Mouse (Mus musculus) mesoderm, embryonic 11.5 days (tissue): Measurements from ENCODE around the gene Rcl1.
A peak's percentile ranks its signal among the peaks of the same experiment; 100 is the strongest.

Source experiments
- DNase-seq: peaks from one replicate; pipeline ENCODE4 v3.0.0-alpha.2; 2012; ENCODE audit warnings: low read depth, low spot score

The Rcl1 gene

DNA sequence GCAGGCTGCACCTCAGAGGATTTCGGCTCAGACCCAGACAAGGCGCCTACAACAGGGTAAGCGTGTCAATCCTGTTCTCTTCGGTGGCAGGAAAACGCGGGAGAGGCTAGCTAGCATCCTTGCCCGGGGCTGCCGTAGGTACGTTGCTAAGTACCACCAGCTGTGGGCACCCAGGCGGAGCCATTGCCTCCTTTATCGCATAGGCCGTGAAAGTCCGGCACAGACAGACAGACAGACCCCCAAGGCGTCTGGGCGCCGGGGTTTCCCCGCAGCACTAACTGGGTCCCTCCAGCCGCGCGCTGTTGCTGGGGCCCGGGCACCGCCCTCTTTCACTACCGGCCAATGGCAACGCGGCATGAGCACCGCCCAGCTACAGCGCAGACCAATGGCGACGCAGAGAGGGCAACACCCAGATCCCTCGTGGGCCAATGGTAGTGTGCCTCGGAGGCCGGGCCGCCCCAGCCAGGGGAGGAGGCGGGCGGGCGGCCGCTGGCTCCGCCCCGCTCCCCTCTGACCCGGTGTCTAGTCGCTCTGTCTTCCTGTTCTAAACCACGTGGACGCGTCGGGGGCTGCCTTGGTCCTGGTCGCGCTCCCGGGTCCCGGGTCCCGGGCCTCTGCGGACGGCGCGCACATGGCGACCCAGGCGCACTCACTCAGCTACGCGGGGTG lies at the start of gene Rcl1:
Gene Rcl1, plus strand, starts transcription at position 502 of the 669 bp plus-strand sequence.
- DNase-seq = peak; percentile 98

DNA sequence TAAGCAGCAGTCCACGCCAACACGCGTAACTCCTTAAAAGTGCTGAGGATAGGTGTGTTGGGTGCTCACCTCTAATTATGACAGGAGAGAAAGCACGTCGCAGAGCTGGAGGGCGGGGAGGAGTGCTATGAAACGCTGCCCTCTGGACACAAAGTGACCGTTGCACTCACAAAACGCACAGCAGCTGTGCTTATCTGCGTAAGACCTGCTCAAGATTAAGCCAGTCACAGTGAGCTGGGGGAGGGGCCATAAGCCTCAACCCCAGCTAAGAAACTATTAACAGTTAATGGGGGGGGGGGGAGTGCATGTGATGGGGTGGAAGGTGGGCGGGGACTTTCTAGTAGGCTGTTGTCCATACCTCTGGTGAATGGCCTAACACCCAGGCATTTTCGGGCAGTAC lies 48.4 kb upstream of the Rcl1 start:
- DNase-seq = no peak

DNA sequence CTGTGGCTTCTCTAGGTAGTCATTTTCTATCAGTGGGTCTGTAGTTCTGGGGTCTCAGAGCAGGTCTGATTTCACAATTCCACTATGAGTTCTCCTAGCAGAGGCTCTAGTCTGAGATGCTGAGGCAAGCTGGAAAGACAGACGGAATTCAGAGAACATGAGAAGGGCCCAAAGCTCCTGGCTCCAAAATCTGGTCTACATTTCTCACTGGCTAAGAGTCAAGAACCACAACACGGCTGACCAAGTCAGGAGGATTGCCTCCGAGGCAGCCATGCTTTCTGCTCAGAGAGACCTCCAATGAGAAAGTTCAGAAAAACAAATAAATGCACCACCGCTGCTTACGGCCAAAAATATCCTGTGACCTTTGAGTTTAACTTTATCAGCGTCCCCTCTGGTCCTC lies 46.6 kb upstream of the Rcl1 start:
- no peak for DNase-seq

DNA sequence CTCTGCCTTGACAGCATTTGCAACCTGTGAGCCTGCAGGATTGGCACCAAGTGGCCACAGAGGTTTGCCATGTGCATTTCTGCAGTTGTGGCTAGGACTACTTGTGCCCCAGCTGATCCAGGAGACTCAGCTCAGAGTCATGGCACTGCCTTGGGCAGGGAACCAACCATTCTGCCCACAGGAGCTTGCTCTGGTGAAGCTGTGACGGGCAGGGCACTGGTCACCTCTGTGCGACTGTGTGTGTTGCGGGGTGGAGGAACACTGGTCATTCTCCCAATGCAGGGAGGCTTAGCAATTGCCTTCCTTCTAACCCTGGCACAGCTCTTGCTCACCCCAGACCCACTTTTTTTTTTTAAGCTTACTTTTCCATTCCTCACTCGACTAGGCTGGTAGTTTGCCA lies 45.7 kb upstream of the Rcl1 start:
- DNase-seq = no peak

DNA sequence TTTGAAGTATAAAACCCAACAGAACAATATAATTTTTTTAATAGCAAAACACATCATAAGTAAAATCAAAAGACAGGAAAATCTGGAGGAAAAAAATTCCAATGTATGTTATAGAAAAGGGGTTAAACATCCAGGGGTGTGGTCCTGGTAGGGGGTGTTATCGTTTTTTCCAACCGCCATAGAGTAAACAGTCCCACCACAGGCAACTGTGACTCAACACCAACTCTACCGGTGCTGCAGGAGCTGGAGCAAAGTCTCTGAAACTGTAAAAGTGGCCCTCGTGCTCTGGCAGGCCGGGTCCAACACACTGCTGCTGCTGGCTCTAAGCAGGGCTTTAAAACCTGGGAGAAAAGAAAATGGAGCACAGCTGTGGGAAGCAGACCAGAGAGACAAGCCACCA lies 42.4 kb upstream of the Rcl1 start:
- no peak for DNase-seq

DNA sequence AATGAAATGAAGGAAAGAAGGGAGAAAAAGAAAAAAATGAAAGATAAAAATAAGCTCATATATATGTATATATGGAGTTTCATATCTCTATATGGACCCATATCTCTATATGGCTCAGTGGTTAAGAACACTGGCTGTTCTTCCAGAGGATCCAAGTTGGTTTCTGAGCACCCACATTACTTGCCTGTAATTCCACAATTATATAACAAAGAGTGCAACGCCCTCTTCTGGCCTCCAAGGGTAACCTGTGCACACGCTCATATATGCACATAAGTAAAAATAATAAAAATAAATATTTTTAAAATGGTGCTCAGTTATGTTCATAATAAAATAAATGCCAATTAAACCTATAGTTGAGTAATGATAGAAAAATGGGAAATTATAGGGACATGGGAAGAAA lies 41.5 kb upstream of the Rcl1 start:
- DNase-seq = no peak

DNA sequence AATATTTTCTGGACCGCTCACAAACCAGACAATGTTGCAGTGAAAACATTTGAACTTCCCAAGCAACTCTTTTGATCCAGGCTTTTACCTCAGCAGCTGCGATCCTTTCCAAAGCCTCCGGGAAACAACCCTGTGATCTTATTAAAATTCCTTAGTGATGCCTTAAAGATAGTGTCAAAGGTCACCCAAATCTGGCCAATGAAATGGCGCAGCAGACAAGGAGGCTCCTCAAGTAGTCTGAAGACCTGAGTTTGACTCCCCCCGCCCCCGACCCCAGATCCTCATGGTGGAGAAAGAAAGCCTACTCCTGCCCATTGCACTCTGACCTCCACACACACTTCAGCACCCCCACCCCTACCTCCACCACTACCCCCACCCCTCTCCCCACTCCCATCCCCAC lies 40.9 kb upstream of the Rcl1 start:
- peak; percentile 48 for DNase-seq

DNA sequence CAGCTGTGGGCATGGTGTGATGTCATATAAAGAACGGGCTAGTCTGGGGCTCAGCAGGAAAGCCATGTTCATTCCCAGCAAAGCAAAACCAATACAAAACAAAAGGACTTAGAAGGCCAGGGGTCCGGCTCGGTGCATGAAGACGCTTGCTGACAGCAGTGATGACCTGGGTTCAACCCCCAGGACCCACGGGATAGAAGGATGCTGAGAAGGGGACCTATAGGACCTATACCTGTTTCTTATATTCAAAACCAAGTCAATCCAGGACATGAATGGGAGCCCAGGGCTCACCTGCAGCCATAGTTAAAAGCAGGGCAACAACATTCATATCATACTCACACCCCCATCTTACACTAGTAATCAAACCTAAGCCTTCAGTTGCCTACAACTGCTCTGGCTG lies 38.2 kb upstream of the Rcl1 start:
- DNase-seq = no peak

DNA sequence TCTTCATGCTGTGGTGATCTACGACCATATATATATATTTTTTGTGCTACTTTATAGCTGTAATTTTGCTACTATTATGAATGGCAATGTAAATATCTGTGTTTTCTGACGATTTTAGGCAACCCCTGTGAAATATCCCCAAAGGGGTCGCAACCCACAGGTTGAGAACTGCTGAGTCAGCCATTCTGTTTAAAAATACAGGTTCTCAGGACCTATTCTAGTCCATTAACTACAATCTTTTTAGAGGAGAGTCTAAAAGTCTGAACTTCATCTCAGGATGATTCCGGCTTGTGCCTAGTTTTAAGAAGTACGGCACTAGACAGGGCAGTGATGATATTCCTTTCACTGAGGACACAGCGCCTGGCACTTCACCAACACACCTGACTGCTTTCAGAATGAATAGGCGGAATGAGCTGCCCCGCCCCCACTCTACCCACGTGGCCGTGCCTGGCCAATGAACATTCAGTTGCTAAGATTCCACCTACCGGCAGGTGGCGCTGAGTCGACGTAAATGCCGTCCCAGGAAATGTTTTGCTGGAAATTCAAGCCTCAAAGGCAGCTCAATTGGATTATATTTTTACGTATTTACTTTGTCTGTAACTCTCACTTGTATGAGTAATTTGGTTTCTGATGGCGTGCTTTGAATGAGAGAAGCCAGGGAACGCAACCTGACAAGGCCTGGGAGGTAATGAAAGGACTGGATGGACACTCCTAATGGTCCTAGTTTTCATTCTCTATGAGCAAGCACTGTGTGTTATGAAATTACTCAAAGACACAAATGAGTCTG lies 37.4 kb upstream of the Rcl1 start:
- DNase-seq = peak; percentile 91

DNA sequence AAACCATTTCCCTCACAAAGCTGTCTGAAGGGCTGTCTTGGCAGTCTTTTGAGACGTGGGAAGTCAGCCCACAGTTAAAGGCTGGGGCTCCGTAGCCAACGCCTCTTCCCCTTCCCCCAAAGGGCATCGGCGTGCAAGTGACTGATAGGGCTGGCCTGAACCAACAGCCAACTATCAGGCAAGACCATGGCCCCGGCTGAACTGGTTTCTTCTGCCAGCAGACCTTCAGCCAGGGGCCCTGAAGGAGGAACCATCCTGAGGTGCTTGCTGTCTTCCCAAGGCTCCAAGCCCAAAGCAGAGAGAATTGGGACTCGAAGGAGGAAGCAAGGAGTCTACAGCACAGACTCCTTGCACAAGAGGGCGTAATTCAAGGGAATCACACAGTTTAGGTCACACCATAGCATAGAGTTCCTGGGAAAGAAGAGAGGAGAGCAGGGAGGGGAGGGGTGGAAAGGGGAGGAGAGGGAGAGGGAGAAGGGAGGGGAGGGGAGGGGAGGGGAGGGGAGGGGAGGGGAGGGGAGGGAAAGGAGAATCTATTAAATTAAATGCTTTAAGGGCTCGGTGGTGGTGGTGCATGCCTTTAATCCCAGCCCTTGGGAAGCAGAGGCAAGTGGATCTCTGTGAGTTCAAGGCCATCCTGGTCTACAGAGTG lies 36.6 kb upstream of the Rcl1 start:
- no peak for DNase-seq

DNA sequence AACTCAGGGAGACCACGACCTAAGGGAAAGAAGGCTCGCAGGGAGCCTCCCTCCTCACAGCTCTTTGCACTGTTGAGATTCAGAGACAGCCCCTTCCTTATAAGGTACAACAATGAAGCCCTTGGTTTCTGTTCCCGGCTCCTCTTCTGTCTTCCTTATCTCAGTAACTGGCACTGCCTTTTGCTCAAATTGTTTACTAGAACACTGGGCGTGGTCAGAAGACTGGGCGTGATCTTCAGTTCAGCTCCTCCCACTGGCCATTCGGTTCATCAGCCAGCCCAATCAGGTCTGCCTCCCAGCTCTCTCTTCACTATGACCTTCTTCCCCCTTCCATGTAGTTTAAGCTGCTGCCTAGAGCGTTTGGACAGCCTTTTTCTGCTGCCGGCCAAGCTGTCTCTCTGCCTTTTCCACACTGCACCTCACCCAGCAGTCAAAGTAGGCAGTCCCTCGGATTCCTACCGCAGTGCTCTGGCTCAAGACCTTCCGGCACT lies 34.1 kb upstream of the Rcl1 start:
- peak; percentile 58 for DNase-seq

DNA sequence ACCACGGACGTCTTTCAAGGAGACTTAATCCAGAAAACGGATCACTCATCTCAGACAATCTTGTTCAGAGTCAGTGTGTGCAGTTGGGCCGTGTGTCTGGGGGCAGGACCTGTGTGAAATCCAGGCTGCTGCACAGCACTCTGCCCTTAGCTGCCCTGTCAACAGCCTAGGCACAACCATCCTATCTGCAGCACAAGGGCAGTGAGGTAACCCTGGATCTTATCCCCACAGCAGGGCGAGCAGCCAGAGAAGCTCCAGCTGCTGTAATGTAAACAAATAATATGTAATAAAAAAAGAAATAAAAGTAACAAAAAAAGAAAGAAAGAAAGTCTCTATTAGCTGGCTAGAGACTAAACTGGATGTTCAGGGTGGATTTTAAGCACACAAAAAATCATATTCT lies 32.0 kb upstream of the Rcl1 start:
- DNase-seq = no peak

DNA sequence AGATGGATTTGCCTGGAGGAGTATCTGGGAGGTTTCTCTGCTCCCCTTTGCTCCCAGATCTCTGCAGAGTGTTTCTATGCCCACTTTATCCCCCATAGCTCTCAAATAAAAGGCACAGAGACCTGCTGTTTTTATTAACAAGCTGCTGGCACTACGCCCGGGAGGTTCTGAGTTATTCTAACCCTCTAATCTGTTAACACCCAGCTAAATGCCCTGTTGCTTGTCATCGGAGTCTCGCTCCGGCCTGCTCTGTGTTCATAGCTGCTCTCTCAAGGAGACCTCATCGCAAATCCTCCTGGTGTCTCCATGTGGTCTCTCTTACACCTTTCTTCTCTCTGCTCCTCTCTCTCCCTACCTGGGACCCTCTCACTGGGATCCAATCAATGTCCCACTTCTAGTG lies 26.4 kb upstream of the Rcl1 start:
- DNase-seq = no peak

DNA sequence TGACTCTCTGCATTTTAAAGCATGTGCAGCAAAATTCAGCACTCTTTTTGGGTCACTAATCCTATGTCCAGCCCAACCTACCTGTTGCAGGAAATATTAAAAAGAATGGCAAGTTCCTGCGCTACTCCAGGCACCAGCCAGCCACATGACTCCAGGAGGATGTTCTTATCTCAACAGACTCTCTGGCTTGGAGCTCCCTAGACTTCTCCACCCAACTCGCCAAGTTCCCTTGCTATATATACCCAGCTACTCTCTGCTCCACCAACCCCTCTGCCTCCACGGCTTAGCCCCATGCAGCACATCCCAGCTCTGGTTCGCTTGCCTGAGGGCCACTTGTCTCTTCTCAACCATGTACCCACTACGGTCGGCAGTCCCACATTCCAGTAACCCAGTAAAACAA lies 12.5 kb upstream of the Rcl1 start:
- no peak for DNase-seq

DNA sequence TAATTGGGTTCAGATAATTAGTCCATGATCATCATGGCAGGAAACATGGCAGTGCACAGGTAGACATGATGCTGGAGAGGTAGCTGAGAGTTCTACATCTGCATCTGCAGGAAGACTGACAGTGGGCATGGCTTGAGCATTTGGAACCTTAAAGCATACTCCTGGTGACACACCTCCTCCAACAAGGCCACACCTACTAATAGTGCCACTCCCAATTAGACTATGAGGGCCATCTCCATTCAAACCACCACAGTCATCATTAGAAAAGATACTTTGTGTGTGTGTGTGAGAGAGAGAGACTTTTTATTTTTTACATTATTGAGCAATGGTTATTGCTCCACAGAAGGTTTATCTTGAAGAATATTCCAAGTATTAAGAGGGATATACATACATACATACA lies 9.0 kb upstream of the Rcl1 start:
- DNase-seq = no peak

DNA sequence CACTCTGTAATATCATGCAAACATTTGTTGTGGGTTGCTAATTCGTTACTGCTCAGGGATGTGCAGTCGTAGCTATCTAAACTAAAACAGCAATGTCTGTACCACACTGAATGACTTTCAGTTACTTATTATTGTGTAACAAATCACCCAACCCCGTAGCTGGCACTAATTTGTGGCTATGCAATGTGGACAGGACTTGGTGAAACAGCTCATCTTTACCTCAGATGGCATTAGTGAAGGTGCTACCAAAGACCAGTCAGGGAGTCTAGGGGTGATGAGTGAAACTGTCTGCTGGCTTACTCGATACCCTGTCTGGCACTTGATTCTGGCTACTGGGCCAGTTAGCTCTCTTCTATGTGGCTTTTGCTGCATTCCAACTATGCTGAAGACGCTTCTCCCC lies 2.1 kb upstream of the Rcl1 start:
- no peak for DNase-seq

DNA sequence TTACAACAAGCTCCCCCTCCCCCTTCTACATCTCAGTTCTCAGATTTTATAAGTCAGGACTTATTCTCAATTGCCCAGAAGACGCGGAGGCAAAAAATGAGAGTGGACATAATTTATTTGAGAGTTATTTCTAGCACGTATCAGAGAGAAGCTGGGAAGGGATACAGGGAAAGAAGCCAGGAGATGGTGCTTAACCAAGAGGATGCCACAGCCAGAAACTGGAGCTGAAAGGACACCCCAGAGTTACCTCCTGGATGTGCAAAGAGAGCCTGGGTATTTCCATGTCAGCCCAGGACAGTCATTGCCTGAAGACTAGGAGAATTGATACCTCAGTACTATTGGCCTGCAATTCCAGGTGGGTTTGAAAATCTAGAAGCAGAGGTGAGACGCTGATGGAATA lies 1.6 kb upstream of the Rcl1 start:
- no peak for DNase-seq

DNA sequence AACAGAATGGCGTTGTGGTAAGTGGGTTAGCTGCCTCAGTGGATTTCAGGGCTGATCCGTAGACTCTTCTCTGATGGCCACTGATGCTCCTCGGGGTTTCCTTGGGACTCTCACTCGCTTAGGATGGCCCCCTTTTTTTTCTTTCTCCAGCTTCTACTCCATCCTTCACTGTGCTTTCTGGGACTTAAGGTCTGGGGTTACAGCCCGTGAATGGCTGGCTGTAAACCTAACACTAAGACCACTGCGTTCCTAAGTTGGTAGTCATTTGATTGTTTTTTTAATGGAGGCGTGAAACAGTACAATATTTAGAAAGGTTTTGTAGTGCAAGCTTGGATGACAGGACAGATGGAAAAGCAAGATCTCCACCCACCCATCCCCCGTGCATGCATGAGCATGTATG lies 914 bp upstream of the Rcl1 start:
- DNase-seq = no peak

DNA sequence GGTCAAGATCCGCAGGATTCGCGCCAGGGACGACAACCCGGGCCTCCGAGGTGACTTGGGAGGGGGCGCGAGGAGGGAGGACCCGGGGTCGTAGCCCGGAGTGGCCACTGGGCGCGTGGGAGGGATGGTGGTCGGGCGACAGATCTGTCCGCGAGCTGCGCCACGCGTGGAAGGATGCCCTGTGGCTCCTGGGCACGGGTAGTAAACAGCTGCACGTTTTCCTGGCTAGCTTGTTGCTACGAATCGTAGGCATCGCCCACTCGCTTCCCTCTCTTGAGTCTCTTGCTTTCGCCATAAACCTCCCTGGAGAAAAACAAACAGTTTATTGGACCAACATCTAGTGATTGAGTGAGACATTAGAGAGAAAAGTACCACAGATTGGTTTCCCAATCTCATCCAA lies 416 bp downstream of the Rcl1 start:
- DNase-seq = no peak

DNA sequence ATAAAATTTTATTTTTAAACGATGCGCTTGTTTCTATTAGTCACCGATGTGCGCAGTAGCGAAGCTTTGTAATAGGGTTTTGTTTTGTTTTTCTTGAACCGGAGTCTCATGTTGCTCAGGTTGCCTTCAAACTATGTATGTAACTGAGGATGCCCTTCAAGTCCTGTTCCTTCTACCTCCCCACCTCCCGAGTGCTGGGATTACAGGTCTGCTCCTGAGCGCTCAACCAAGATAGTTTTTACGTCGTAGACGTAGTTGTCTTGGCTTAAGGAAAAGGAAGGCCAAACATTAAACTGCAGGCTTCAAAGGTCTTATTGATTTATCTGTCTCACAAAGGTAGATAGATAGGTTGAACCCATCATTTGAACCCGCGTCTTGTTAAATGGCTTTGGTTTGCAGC lies 923 bp downstream of the Rcl1 start:
- DNase-seq = peak; percentile 30

DNA sequence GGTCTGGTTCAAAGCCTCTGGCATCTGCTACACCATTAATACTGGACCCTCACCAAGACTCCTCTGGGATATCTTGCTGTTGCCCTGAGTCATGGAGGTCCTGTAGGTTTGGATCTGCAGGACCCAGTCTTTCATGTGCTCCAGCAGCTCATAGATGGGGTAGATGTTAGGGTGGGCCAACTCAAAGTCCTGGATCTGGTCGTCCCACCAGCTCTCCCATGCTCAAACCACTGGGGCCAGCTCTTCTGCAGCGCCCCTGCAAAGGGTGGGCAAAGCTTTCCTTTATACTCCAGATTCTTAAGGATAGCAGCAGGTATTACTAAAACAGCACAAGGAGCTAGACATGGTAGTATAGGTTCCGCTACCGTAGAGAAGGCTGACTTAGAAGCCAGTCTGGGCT lies 4.6 kb downstream of the Rcl1 start:
- no peak for DNase-seq

DNA sequence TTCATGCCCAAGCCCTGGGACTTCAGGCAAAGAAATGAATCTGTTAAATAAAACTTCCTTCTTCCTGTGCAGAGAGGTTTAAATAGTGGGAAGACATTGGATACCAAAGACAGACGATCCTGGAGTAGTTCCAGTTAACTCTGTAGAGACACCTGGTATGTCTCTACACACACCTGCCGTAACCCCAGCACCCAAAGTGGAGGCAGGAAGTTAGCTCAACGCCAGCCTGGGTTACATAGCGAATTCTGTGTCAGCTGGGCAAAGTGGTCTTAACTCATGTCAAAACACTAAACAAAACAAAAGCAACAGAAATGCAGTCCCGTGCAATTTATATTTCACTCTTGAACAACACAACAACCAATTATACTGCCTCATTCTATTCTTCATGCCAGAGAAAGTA lies 5.1 kb downstream of the Rcl1 start:
- DNase-seq = no peak

DNA sequence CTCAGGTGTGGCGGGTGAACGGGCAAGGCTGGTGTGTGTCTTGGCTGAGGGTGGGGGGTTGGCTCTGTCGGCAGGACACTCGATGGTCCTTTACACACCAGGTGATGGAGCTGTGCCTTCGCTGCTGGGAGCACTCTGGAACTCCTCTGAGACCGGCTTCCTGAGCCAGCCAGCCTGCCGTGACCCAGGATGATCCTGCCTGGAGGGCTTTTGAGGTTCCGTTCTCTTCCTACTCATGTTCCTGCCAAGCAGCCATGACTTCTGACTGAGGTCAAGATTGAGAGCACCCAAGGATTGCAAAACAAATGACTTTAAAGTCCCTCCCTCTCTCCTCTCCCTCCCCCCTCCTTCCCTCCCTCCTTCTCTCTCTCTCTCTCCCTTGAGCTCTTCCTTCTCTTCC lies 11.5 kb downstream of the Rcl1 start:
- no peak for DNase-seq
